In the genomic region with DNA sequence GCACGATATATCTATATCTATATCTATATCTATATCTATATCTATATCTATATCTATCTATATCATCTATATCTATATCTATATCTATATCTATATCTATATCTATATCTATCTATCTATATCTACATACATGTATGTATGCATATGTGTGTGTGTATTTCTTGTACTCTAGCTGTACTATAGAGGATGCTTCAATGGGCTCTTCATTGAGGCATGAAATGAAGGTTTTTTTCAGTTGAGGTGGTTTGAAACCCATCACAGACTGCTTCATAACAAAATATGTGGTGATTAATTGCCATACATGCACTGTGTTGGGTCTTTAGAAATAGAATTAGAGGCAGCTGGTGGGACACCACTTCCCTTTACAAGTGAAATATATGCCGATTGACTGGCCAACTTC, we compare ENCODE assay signal across 18 mouse cellular contexts.
A peak's percentile ranks its signal among the peaks of the same experiment; 100 is the strongest.
DNase-seq lines count a peak whose midpoint lies in the region; ATAC-seq and TF ChIP-seq lines count a peak whose summit lies in the region.
"Had no signal": no experiment of that assay in that cellular context is flagged by ENCODE, and none has a peak within 500 bp of the region (broad histone marks: within the 10 kb centered on the region; RNA-seq: fewer than 3 reads in every experiment).

No protein-coding gene starts in this region.

- peak; percentile 43; the same call in 1 of the 2 replicates for ATAC-seq in forebrain, embryonic 11.5 days (replicated peaks; ENCODE audit: low FRiP score)
- no peak; the same call in none of the 2 replicates for ATAC-seq in forebrain, postnatal 0 days
- ATAC-seq in forebrain, embryonic 13.5 days: peak; percentile 50
- ATAC-seq: activated CD4-positive, CD25-positive, alpha-beta regulatory T cell, adult 4 months; CD4-positive, CD25-positive, alpha-beta regulatory T cell, adult 4 months; Patski had no signal

- no peaks in the 10 kb centered on the region for H3K4me1 ChIP-seq in forebrain, embryonic 11.5 days (replicated peaks; ENCODE audit: control insufficient read depth, insufficient read depth, low read length)
- no peaks in the 10 kb centered on the region for H3K4me1 ChIP-seq in forebrain, postnatal 0 days (ENCODE audit: insufficient read depth)
- peaks cover 17% of the 10 kb centered on the region; the same call in 1 of the 2 replicates for H3K4me1 ChIP-seq in forebrain, embryonic 13.5 days
- peaks cover 12% of the 10 kb centered on the region; the same call in 1 of the 2 replicates for H3K4me1 ChIP-seq in forebrain, embryonic 10.5 days
- H3K4me1 ChIP-seq: embryonic facial prominence, embryonic 10.5 days; embryonic facial prominence, embryonic 12.5 days had no signal

- H3K27ac ChIP-seq in forebrain, embryonic 11.5 days (ENCODE audit: low read depth, low read length): no peak overlapping the region
- no peak overlapping the region for H3K27ac ChIP-seq in forebrain, postnatal 0 days (ENCODE audit: low read depth, low read length)
- H3K27ac ChIP-seq in forebrain, embryonic 13.5 days: no peak overlapping the region
- H3K27ac ChIP-seq in forebrain, embryonic 10.5 days: no peak overlapping the region
- H3K27ac ChIP-seq: embryonic facial prominence, embryonic 10.5 days; embryonic facial prominence, embryonic 12.5 days had no signal

- 82% methylated on average over 2 of the region's 2 CpGs for WGBS in forebrain, embryonic 11.5 days
- 66% methylated on average over 2 of the region's 2 CpGs for WGBS in forebrain, postnatal 0 days
- 80% methylated on average over 2 of the region's 2 CpGs for WGBS in forebrain, embryonic 13.5 days
- WGBS in forebrain, embryonic 10.5 days: 86% methylated on average over 2 of the region's 2 CpGs

- H3K9me3 ChIP-seq in forebrain, embryonic 11.5 days (ENCODE audit: control insufficient read depth, low read length): no peaks in the 10 kb centered on the region
- no peaks in the 10 kb centered on the region for H3K9me3 ChIP-seq in forebrain, postnatal 0 days (ENCODE audit: low read length)
- no peaks in the 10 kb centered on the region for H3K9me3 ChIP-seq in forebrain, embryonic 13.5 days (replicated peaks)
- no peaks in the 10 kb centered on the region for H3K9me3 ChIP-seq in forebrain, embryonic 10.5 days
- H3K9me3 ChIP-seq: embryonic facial prominence, embryonic 10.5 days; embryonic facial prominence, embryonic 12.5 days; G1E had no signal

- DNase-seq in forebrain, embryonic 11.5 days (ENCODE audit: low spot score): no peak
- no peak for DNase-seq in forebrain, postnatal 0 days
- DNase-seq in forebrain, embryonic 10.5 days (ENCODE audit: extremely low spot score, low spot score): no peak
- DNase-seq in layer of hippocampus, adult 11-12 months (ENCODE audit: low spot score): no peak
- DNase-seq: adrenal gland, adult 8-10 months; adrenal gland, postnatal 14 days; adrenal gland, postnatal 36 days; B cell, adult 2 months; cerebellum, adult 11-12 months; cerebellum, postnatal 25 days had no signal

- H3K4me3 ChIP-seq in forebrain, embryonic 11.5 days (ENCODE audit: low read depth, low read length): no peak overlapping the region
- H3K4me3 ChIP-seq in forebrain, postnatal 0 days (ENCODE audit: low read depth, low read length): no peak overlapping the region
- no peak overlapping the region for H3K4me3 ChIP-seq in forebrain, embryonic 13.5 days
- no peak overlapping the region for H3K4me3 ChIP-seq in forebrain, embryonic 10.5 days
- H3K4me3 ChIP-seq: embryonic facial prominence, embryonic 10.5 days; embryonic facial prominence, embryonic 12.5 days had no signal

- H3K9ac ChIP-seq in forebrain, embryonic 11.5 days (ENCODE audit: low read length): no peak overlapping the region
- no peak overlapping the region for H3K9ac ChIP-seq in forebrain, postnatal 0 days
- H3K9ac ChIP-seq in forebrain, embryonic 13.5 days: no peak overlapping the region
- H3K9ac ChIP-seq: embryonic facial prominence, embryonic 12.5 days had no signal

- no peak overlapping the region for H3K4me2 ChIP-seq in forebrain, embryonic 11.5 days (ENCODE audit: low read depth, low read length, severe bottlenecking)
- no peak overlapping the region for H3K4me2 ChIP-seq in forebrain, postnatal 0 days (ENCODE audit: low read depth)
- H3K4me2 ChIP-seq in forebrain, embryonic 13.5 days: no peak overlapping the region
- H3K4me2 ChIP-seq: embryonic facial prominence, embryonic 12.5 days had no signal

- H3K27me3 ChIP-seq in forebrain, embryonic 11.5 days (ENCODE audit: control insufficient read depth, insufficient read depth, low read length): no peaks in the 10 kb centered on the region
- no peaks in the 10 kb centered on the region for H3K27me3 ChIP-seq in forebrain, postnatal 0 days (ENCODE audit: insufficient read depth, low read length)
- H3K27me3 ChIP-seq in forebrain, embryonic 13.5 days: no peaks in the 10 kb centered on the region
- H3K27me3 ChIP-seq in forebrain, embryonic 10.5 days (ENCODE audit: poor library complexity, severe bottlenecking): no peaks in the 10 kb centered on the region
- H3K27me3 ChIP-seq: CH12.LX; embryonic facial prominence, embryonic 12.5 days had no signal

- H3K36me3 ChIP-seq in forebrain, embryonic 11.5 days (ENCODE audit: control insufficient read depth, insufficient read depth, low read length): no peaks in the 10 kb centered on the region
- no peaks in the 10 kb centered on the region for H3K36me3 ChIP-seq in forebrain, postnatal 0 days (ENCODE audit: insufficient read depth)
- no peaks in the 10 kb centered on the region for H3K36me3 ChIP-seq in forebrain, embryonic 13.5 days (ENCODE audit: poor library complexity, severe bottlenecking)
- no peaks in the 10 kb centered on the region for H3K36me3 ChIP-seq in forebrain, embryonic 10.5 days (replicated peaks)
- H3K36me3 ChIP-seq: embryonic facial prominence, embryonic 10.5 days; embryonic facial prominence, embryonic 12.5 days; G1E had no signal

- TF ChIP-seq CTCF in forebrain, postnatal 0 days (IDR thresholded peaks at IDR 0.05; ENCODE audit: low read depth): no peak
